Mouse (Mus musculus) limb, embryonic 14.5 days (tissue): Measurements from ENCODE around the gene Olfr1116. TPM values are rescaled to one million over a fixed set of nuclear protein-coding genes. Genes with fewer than 3 reads are reported as not detected.
"Not testable (repeated sequence)": the region's sequence is repeated elsewhere in the genome, so short reads cannot be mapped to it uniquely, and the experiment has no call there.

Experiments used
- ATAC-seq: fragments of 200-750 bp; cut with Nextera tagmentation; 2 replicates; pipeline ENCODE4 v1.8.0; 2017; ENCODE audit warnings: low read depth, moderate number of reproducible peaks, moderate TSS enrichment; ENCODE audit not compliant: low FRiP score
- DNase-seq: peaks from one replicate; pipeline ENCODE4 v3.0.0-alpha.2; 2015; ENCODE audit warnings: low spot score
- H3K27ac ChIP-seq: fragments of 300-500 bp; sonication (generic); replicated peaks from 2 replicates; pipeline ENCODE4 v1.5.1; 2014; ENCODE audit warnings: low read depth, mild to moderate bottlenecking, low read length, moderate library complexity, mixed read lengths
- H3K27me3 ChIP-seq: fragments of 300-500 bp; sonication (generic); 2 replicates; pipeline ENCODE4 v1.6.1; 2014; ENCODE audit warnings: low read length, mixed read lengths; ENCODE audit not compliant: control insufficient read depth, insufficient read depth
- H3K36me3 ChIP-seq: fragments of 300-500 bp; sonication (generic); 2 replicates; pipeline ENCODE4 v1.6.1; 2014; ENCODE audit warnings: mild to moderate bottlenecking, low read length, moderate library complexity, mixed read lengths; ENCODE audit not compliant: control insufficient read depth, insufficient read depth
- H3K4me1 ChIP-seq: fragments of 300-500 bp; sonication (generic); 2 replicates; pipeline ENCODE4 v1.6.1; 2014; ENCODE audit warnings: antibody characterized with exemption, low read length, mixed read lengths; ENCODE audit not compliant: control insufficient read depth, insufficient read depth
- H3K4me2 ChIP-seq: fragments of 300-500 bp; sonication (generic); replicated peaks from 2 replicates; pipeline ENCODE4 v1.6.1; 2014; ENCODE audit warnings: low read depth, mild to moderate bottlenecking, low read length, moderate library complexity; ENCODE audit not compliant: severe bottlenecking
- H3K4me3 ChIP-seq: fragments of 300-500 bp; sonication (generic); replicated peaks from 2 replicates; pipeline ENCODE4 v1.5.1; 2014; ENCODE audit warnings: low read length
- H3K9ac ChIP-seq: fragments of 300-500 bp; sonication (generic); 2 replicates; pipeline ENCODE4 v1.6.1; 2014; ENCODE audit warnings: mild to moderate bottlenecking, low read depth, low read length, moderate library complexity; ENCODE audit not compliant: severe bottlenecking
- H3K9me3 ChIP-seq: fragments of 300-500 bp; sonication (generic); 2 replicates; pipeline ENCODE4 v1.6.1; 2016; ENCODE audit warnings: low read length; ENCODE audit not compliant: control insufficient read depth
- POLR2A ChIP-seq: fragments of 200-500 bp; IDR thresholded peaks from 2 replicates; pipeline ENCODE4 v1.8.0; 2012; ENCODE audit warnings: inconsistent platforms, mild to moderate bottlenecking, moderate library complexity, borderline replicate concordance; ENCODE audit not compliant: insufficient read depth, insufficient read length; ENCODE audit errors: extremely low read depth
- WGBS: fragments of 180-500 bp; shearing (Covaris S2); extraction: QIAGEN DNeasy Blood & Tissue Kit; methylation state at CpG from one replicate; pipeline ENCODE4 v1.1.7; 2014; 5-methylcytosine and 5-hydroxymethylcytosine counted together
- microRNA-seq: library from miRNA; unstranded; fragments of <30 nt; microRNA quantifications from one replicate; pipeline ENCODE4, GENCODE M21; 2016
- polyA plus RNA-seq, 2 experiments: library from polyadenylated mRNA; depleted of rRNA in 1 of 2; stranded (reverse) in 1 of 2; unstranded in 1 of 2; fragments of >200 nt; fragmentation: Nextera tagmentation in 1 of 2; extraction: Ambion mirVana in 1 of 2; gene quantifications; 2 replicates each; pipeline versions ENCODE4 v1.2.1 to v1.2.3; 2012 to 2014

Olfr1116 gene
- polyA plus RNA-seq (2012; rRNA removed): not detected in 2 replicates
- polyA plus RNA-seq (2014; fragmentation: Nextera tagmentation; extraction: Ambion mirVana): not detected in 2 replicates

GRCm38 (mm10) chr2:87267234-87267633 is at the start of gene Olfr1116:
Gene Olfr1116 (plus strand): TSS chr2:87267534.
- ATAC-seq: no peak
- Histone ChIP-seq H3K27me3 (no peaks in the 10 kb centered on the region), H3K9me3 (no peaks in the 10 kb centered on the region), H3K4me2 (no peak within 1 kb of the TSS), H3K27ac (no peak within 1 kb of the TSS), H3K4me1 (no peaks in the 10 kb centered on the region), H3K36me3 (no peaks in the 10 kb centered on the region), H3K4me3 (no peak within 1 kb of the TSS), H3K9ac (no peak within 1 kb of the TSS)
- 96% methylated on average over 1 of the region's 1 CpGs for WGBS
- no peak for TF ChIP-seq POLR2A
- DNase-seq: no peak

GRCm38 (mm10) chr2:87247713-87248112 is 19.6 kb upstream of the Olfr1116 start, which contains the start of gene Olfr1115:
Gene Olfr1115 (plus strand): TSS chr2:87248013.
- no peak for TF ChIP-seq POLR2A
- 80% methylated on average over 2 of the region's 2 CpGs for whole genome bisulfite sequencing

DNA sequence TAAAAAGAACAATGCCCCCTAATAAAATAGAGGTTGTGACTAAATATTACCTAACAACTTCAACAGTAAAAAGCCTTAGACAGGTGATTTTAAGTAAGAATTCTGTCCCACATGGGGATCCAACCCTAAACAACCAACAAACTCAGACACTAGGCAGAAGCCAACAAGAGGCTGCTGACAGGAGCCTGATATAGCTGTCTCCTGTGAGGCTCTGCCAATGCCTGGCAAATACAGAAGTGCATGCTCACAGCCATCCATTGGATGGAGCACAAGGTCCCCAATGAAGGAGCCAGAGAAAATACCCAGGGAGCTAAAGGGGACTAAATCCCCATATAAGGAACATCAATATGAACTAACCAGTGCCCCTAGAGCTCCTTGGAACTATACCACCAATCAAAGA is 26.6 kb downstream of the Olfr1116 start:
- H3K9me3 ChIP-seq, H3K9ac ChIP-seq, ATAC-seq, DNase-seq, H3K36me3 ChIP-seq, H3K4me3 ChIP-seq, H3K4me1 ChIP-seq, H3K4me2 ChIP-seq, H3K27ac ChIP-seq, H3K27me3 ChIP-seq: not testable (repeated sequence)

More at GRCm38 (mm10) chr2:87247713-87248112, 19.6 kb upstream of the Olfr1116 start, which contains the start of gene Olfr1115:
- ATAC-seq (no peak), DNase-seq (no peak)
- Histone ChIP-seq H3K36me3 (no peaks in the 10 kb centered on the region), H3K9me3 (no peaks in the 10 kb centered on the region), H3K9ac (no peak within 1 kb of the TSS), H3K4me2 (no peak within 1 kb of the TSS), H3K27me3 (no peaks in the 10 kb centered on the region), H3K4me3 (no peak within 1 kb of the TSS), H3K27ac (no peak within 1 kb of the TSS), H3K4me1 (no peaks in the 10 kb centered on the region)

GRCm38 (mm10) chr2:87307281-87307680 is 39.9 kb downstream of the Olfr1116 start, which contains the start of gene Olfr1118:
Gene Olfr1118 (plus strand): TSS chr2:87307581.
- H3K4me3 ChIP-seq: no peak within 1 kb of the TSS
- H3K4me1 ChIP-seq: no peaks in the 10 kb centered on the region
- no peak within 1 kb of the TSS for H3K4me2 ChIP-seq
- DNase-seq (no peak), ATAC-seq (no peak)
- no peaks in the 10 kb centered on the region for H3K9me3 ChIP-seq
- H3K9ac ChIP-seq: no peak within 1 kb of the TSS
- no peak for TF ChIP-seq POLR2A
- no peaks in the 10 kb centered on the region for H3K27me3 ChIP-seq
- 74% methylated on average over 1 of the region's 1 CpGs for WGBS
- no peaks in the 10 kb centered on the region for H3K36me3 ChIP-seq
- H3K27ac ChIP-seq: no peak within 1 kb of the TSS

Small RNA genes within 50 kb of the gene (microRNA-seq; reads per million reads assigned to microRNA genes)
- not detected for gene Gm27438

Other genes with a start within 250 kb of the Olfr1116 start
- not detected in 2 replicates for gene Olfr1104, start 240.5 kb upstream of the Olfr1116 start, polyA plus RNA-seq (2012; rRNA removed)
- not detected in 2 replicates for gene Olfr1104, start 240.5 kb upstream of the Olfr1116 start, polyA plus RNA-seq (2014; fragmentation: Nextera tagmentation; extraction: Ambion mirVana)
- gene Olfr1105, start 231.0 kb upstream of the Olfr1116 start, polyA plus RNA-seq (2012; rRNA removed): not detected in 2 replicates
- gene Olfr1105, start 231.0 kb upstream of the Olfr1116 start, polyA plus RNA-seq (2014; fragmentation: Nextera tagmentation; extraction: Ambion mirVana): not detected in 2 replicates
- not detected in 2 replicates for gene Olfr1106, start 215.3 kb upstream of the Olfr1116 start, polyA plus RNA-seq (2012; rRNA removed)
- gene Olfr1106, start 215.3 kb upstream of the Olfr1116 start, polyA plus RNA-seq (2014; fragmentation: Nextera tagmentation; extraction: Ambion mirVana): not detected in 2 replicates
- not detected in 2 replicates for gene Olfr1107, start 191.7 kb upstream of the Olfr1116 start, polyA plus RNA-seq (2012; rRNA removed)
- gene Olfr1107, start 191.7 kb upstream of the Olfr1116 start, polyA plus RNA-seq (2014; fragmentation: Nextera tagmentation; extraction: Ambion mirVana): not detected in 2 replicates
- gene Olfr1109, start 171.5 kb upstream of the Olfr1116 start, polyA plus RNA-seq (2012; rRNA removed): not detected in 2 replicates
- gene Olfr1109, start 171.5 kb upstream of the Olfr1116 start, polyA plus RNA-seq (2014; fragmentation: Nextera tagmentation; extraction: Ambion mirVana): not detected in 2 replicates
- not detected in 2 replicates for gene Olfr259, start 153.0 kb upstream of the Olfr1116 start, polyA plus RNA-seq (2012; rRNA removed)
- gene Olfr259, start 153.0 kb upstream of the Olfr1116 start, polyA plus RNA-seq (2014; fragmentation: Nextera tagmentation; extraction: Ambion mirVana): not detected in 2 replicates
- gene Olfr1110, start 127.2 kb upstream of the Olfr1116 start, polyA plus RNA-seq (2012; rRNA removed): not detected in 2 replicates
- gene Olfr1110, start 127.2 kb upstream of the Olfr1116 start, polyA plus RNA-seq (2014; fragmentation: Nextera tagmentation; extraction: Ambion mirVana): not detected in 2 replicates
- gene Olfr1111, start 114.9 kb upstream of the Olfr1116 start, polyA plus RNA-seq (2012; rRNA removed): not detected in 2 replicates
- not detected in 2 replicates for gene Olfr1111, start 114.9 kb upstream of the Olfr1116 start, polyA plus RNA-seq (2014; fragmentation: Nextera tagmentation; extraction: Ambion mirVana)
- not detected in 2 replicates for gene Olfr1112, start 79.7 kb upstream of the Olfr1116 start, polyA plus RNA-seq (2012; rRNA removed)
- not detected in 2 replicates for gene Olfr1112, start 79.7 kb upstream of the Olfr1116 start, polyA plus RNA-seq (2014; fragmentation: Nextera tagmentation; extraction: Ambion mirVana)
- not detected in 2 replicates for gene Olfr1113, start 58.6 kb upstream of the Olfr1116 start, polyA plus RNA-seq (2012; rRNA removed)
- gene Olfr1113, start 58.6 kb upstream of the Olfr1116 start, polyA plus RNA-seq (2014; fragmentation: Nextera tagmentation; extraction: Ambion mirVana): not detected in 2 replicates
- not detected in 2 replicates for gene Olfr1115, start 19.5 kb upstream of the Olfr1116 start, polyA plus RNA-seq (2012; rRNA removed)
- not detected in 2 replicates for gene Olfr1115, start 19.5 kb upstream of the Olfr1116 start, polyA plus RNA-seq (2014; fragmentation: Nextera tagmentation; extraction: Ambion mirVana)
- gene Olfr1118, start 40.0 kb downstream of the Olfr1116 start, polyA plus RNA-seq (2012; rRNA removed): not detected in 2 replicates
- gene Olfr1118, start 40.0 kb downstream of the Olfr1116 start, polyA plus RNA-seq (2014; fragmentation: Nextera tagmentation; extraction: Ambion mirVana): not detected in 2 replicates
- gene Olfr1120, start 87.3 kb downstream of the Olfr1116 start, polyA plus RNA-seq (2012; rRNA removed): not detected in 2 replicates
- not detected in 2 replicates for gene Olfr1120, start 87.3 kb downstream of the Olfr1116 start, polyA plus RNA-seq (2014; fragmentation: Nextera tagmentation; extraction: Ambion mirVana)
- not detected in 2 replicates for gene Olfr1121, start 102.4 kb downstream of the Olfr1116 start, polyA plus RNA-seq (2012; rRNA removed)
- gene Olfr1121, start 102.4 kb downstream of the Olfr1116 start, polyA plus RNA-seq (2014; fragmentation: Nextera tagmentation; extraction: Ambion mirVana): not detected in 2 replicates
- not detected in 2 replicates for gene Olfr1122, start 118.3 kb downstream of the Olfr1116 start, polyA plus RNA-seq (2012; rRNA removed)
- gene Olfr1122, start 118.3 kb downstream of the Olfr1116 start, polyA plus RNA-seq (2014; fragmentation: Nextera tagmentation; extraction: Ambion mirVana): not detected in 2 replicates
- gene Olfr1123, start 149.1 kb downstream of the Olfr1116 start, polyA plus RNA-seq (2012; rRNA removed): not detected in 2 replicates
- not detected in 2 replicates for gene Olfr1123, start 149.1 kb downstream of the Olfr1116 start, polyA plus RNA-seq (2014; fragmentation: Nextera tagmentation; extraction: Ambion mirVana)
- gene Olfr1124, start 162.7 kb downstream of the Olfr1116 start, polyA plus RNA-seq (2012; rRNA removed): not detected in 2 replicates
- not detected in 2 replicates for gene Olfr1124, start 162.7 kb downstream of the Olfr1116 start, polyA plus RNA-seq (2014; fragmentation: Nextera tagmentation; extraction: Ambion mirVana)
- not detected in 2 replicates for gene Olfr1126, start 186.4 kb downstream of the Olfr1116 start, polyA plus RNA-seq (2012; rRNA removed)
- not detected in 2 replicates for gene Olfr1126, start 186.4 kb downstream of the Olfr1116 start, polyA plus RNA-seq (2014; fragmentation: Nextera tagmentation; extraction: Ambion mirVana)
- not detected in 2 replicates for gene Pramel7, start 229.6 kb downstream of the Olfr1116 start, polyA plus RNA-seq (2012; rRNA removed)
- gene Pramel7, start 229.6 kb downstream of the Olfr1116 start, polyA plus RNA-seq (2014; fragmentation: Nextera tagmentation; extraction: Ambion mirVana): not detected in 2 replicates
- gene Pramel6, start 239.0 kb downstream of the Olfr1116 start, polyA plus RNA-seq (2012; rRNA removed): not detected in 2 replicates
- gene Pramel6, start 239.0 kb downstream of the Olfr1116 start, polyA plus RNA-seq (2014; fragmentation: Nextera tagmentation; extraction: Ambion mirVana): not detected in 2 replicates